Mouse (Mus musculus): Measurements from ENCODE around the gene Gon4l. TPM values are rescaled to one million over a fixed set of nuclear protein-coding genes. Genes with fewer than 3 reads are reported as not detected.
"Not testable (repeated sequence)": the region's sequence is repeated elsewhere in the genome, so short reads cannot be mapped to it uniquely, and the experiment has no call there.

Gene Gon4l
- total RNA-seq (2021): 10 to 100 TPM; 46.2 to 46.4 TPM

- DNase-seq: peak; percentile 26 to 43
Measured at GRCm38 (mm10) chr3:88834951-88835491, at the start of gene Gon4l. Gene Gon4l (plus strand): TSS chr3:88835231.

GRCm38 (mm10) chr3:88786323-88786722, 48.7 kb upstream of the Gon4l start:
- not testable (repeated sequence) for DNase-seq

GRCm38 (mm10) chr3:88786805-88787204, 48.2 kb upstream of the Gon4l start:
- not testable (repeated sequence) for DNase-seq

GRCm38 (mm10) chr3:88788033-88788432, 47.0 kb upstream of the Gon4l start:
- not testable (repeated sequence) for DNase-seq

GRCm38 (mm10) chr3:88797507-88797906, 37.5 kb upstream of the Gon4l start:
- DNase-seq: not testable (repeated sequence)

- DNase-seq: no peak
Measured at GRCm38 (mm10) chr3:88803910-88804540, 31.0 kb upstream of the Gon4l start.

- DNase-seq: no peak
Measured at GRCm38 (mm10) chr3:88825710-88826109, 9.3 kb upstream of the Gon4l start.

- no peak for DNase-seq
Measured at GRCm38 (mm10) chr3:88827231-88827630, 7.8 kb upstream of the Gon4l start.

- peak; percentile 80 for DNase-seq
Measured at GRCm38 (mm10) chr3:88831177-88832121, 3.6 kb upstream of the Gon4l start.

GRCm38 (mm10) chr3:88832388-88832787, 2.6 kb upstream of the Gon4l start:
- DNase-seq: peak; percentile 73

- no peak for DNase-seq
Measured at GRCm38 (mm10) chr3:88849172-88849571, 14.1 kb downstream of the Gon4l start.

GRCm38 (mm10) chr3:88855837-88856236, 20.8 kb downstream of the Gon4l start:
- DNase-seq: no peak

- no peak for DNase-seq
Measured at GRCm38 (mm10) chr3:88862129-88862528, 27.1 kb downstream of the Gon4l start.

GRCm38 (mm10) chr3:88866735-88867134, 31.7 kb downstream of the Gon4l start:
- not testable (repeated sequence) for DNase-seq

- not testable (repeated sequence) for DNase-seq
Measured at GRCm38 (mm10) chr3:88867177-88867576, 32.1 kb downstream of the Gon4l start.

GRCm38 (mm10) chr3:88868449-88868848, 33.4 kb downstream of the Gon4l start:
- not testable (repeated sequence) for DNase-seq

GRCm38 (mm10) chr3:88882536-88882935, 47.5 kb downstream of the Gon4l start:
- not testable (repeated sequence) for DNase-seq

- not testable (repeated sequence) for DNase-seq
Measured at GRCm38 (mm10) chr3:88893011-88893410, 58.0 kb downstream of the Gon4l start.

- no peak for DNase-seq
Measured at GRCm38 (mm10) chr3:88904803-88905202, 69.8 kb downstream of the Gon4l start.

- DNase-seq: no peak
Measured at GRCm38 (mm10) chr3:88905209-88905608, 70.2 kb downstream of the Gon4l start.

- no peak for DNase-seq
Measured at GRCm38 (mm10) chr3:88905741-88906140, 70.7 kb downstream of the Gon4l start.

GRCm38 (mm10) chr3:88906393-88907159, 71.5 kb downstream of the Gon4l start:
- no peak for DNase-seq

Data from layer of hippocampus, postnatal 36 days (tissue).